Mouse (Mus musculus): ENCODE measurements around the gene Rangrf. TPM values are rescaled to one million over a fixed set of nuclear protein-coding genes. Genes with fewer than 3 reads are reported as not detected.
A peak's percentile ranks its signal among the peaks of the same experiment; 100 is the strongest.
"Not testable (repeated sequence)": the region's sequence is repeated elsewhere in the genome, so short reads cannot be mapped to it uniquely, and the experiment has no call there.

The Rangrf gene
- total and polyA plus RNA-seq, 2 experiments from 2014 or later: 21.7 to 23.7 TPM

- ATAC-seq (peak; percentile 99), DNase-seq (peak; percentile 92)
- Histone ChIP-seq H3K4me2 (ENCODE audit: low read depth) (peak within 1 kb of the TSS; percentile 92), H3K9ac (peak within 1 kb of the TSS; percentile 64), H3K27me3 (ENCODE audit: insufficient read depth, low read length) (no peaks in the 10 kb centered on the region), H3K4me1 (ENCODE audit: insufficient read depth) (no peaks in the 10 kb centered on the region; the same call in 1 of the 2 replicates), H3K9me3 (ENCODE audit: low read length) (no peaks in the 10 kb centered on the region), H3K4me3 (ENCODE audit: low read depth, low read length) (peak within 1 kb of the TSS; percentile 67), H3K27ac (ENCODE audit: low read depth, low read length) (no peak within 1 kb of the TSS), H3K36me3 (ENCODE audit: insufficient read depth) (no peaks in the 10 kb centered on the region)
- WGBS: 1% methylated on average over 50 of the region's 50 CpGs
- TF ChIP-seq CTCF (IDR thresholded peaks at IDR 0.05; ENCODE audit: low read depth): peak; percentile 41; the same call in 1 of the 2 replicates
These were observed 7.4 kb downstream of the Rangrf start, which contains the start of gene Slc25a35 for GRCm38 (mm10) chr11:68967337-68968282. Gene Slc25a35, plus strand, starts transcription at chr11:68968131.

GRCm38 (mm10) chr11:68966554-68966953 lies 8.4 kb downstream of the Rangrf start:
- no peak for ATAC-seq
- 26% methylated on average over 1 of the region's 1 CpGs for WGBS
- no peak overlapping the region for H3K4me2 ChIP-seq (ENCODE audit: low read depth)

GRCm38 (mm10) chr11:68965845-68966244 lies 9.1 kb downstream of the Rangrf start:
- DNase-seq (peak; percentile 75), ATAC-seq (no peak)
- Histone ChIP-seq H3K27ac (ENCODE audit: low read depth, low read length) (no peak overlapping the region), H3K4me1 (ENCODE audit: insufficient read depth) (no peaks in the 10 kb centered on the region; the same call in 1 of the 2 replicates), H3K4me2 (ENCODE audit: low read depth) (no peak overlapping the region), H3K27me3 (ENCODE audit: insufficient read depth, low read length) (no peaks in the 10 kb centered on the region), H3K36me3 (ENCODE audit: insufficient read depth) (no peaks in the 10 kb centered on the region), H3K9me3 (ENCODE audit: low read length) (no peaks in the 10 kb centered on the region), H3K4me3 (ENCODE audit: low read depth, low read length) (no peak overlapping the region), H3K9ac (no peak overlapping the region)
- WGBS: 22% methylated on average over 3 of the region's 3 CpGs
- TF ChIP-seq CTCF (IDR thresholded peaks at IDR 0.05; ENCODE audit: low read depth): peak; percentile 64

More at GRCm38 (mm10) chr11:68966554-68966953, 8.4 kb downstream of the Rangrf start:
- no peak for TF ChIP-seq CTCF (IDR thresholded peaks at IDR 0.05; ENCODE audit: low read depth)
- Histone ChIP-seq H3K27ac (ENCODE audit: low read depth, low read length) (no peak overlapping the region), H3K4me1 (ENCODE audit: insufficient read depth) (no peaks in the 10 kb centered on the region; the same call in 1 of the 2 replicates), H3K9me3 (ENCODE audit: low read length) (no peaks in the 10 kb centered on the region), H3K36me3 (ENCODE audit: insufficient read depth) (no peaks in the 10 kb centered on the region), H3K27me3 (ENCODE audit: insufficient read depth, low read length) (no peaks in the 10 kb centered on the region), H3K4me3 (ENCODE audit: low read depth, low read length) (no peak overlapping the region), H3K9ac (no peak overlapping the region)
- DNase-seq: no peak

GRCm38 (mm10) chr11:68965050-68965449 lies 9.9 kb downstream of the Rangrf start:
- no peak for TF ChIP-seq CTCF (IDR thresholded peaks at IDR 0.05; ENCODE audit: low read depth)
- Histone ChIP-seq H3K27ac (ENCODE audit: low read depth, low read length) (no peak overlapping the region), H3K36me3 (ENCODE audit: insufficient read depth) (no peaks in the 10 kb centered on the region), H3K9me3 (ENCODE audit: low read length) (no peaks in the 10 kb centered on the region), H3K4me1 (ENCODE audit: insufficient read depth) (no peaks in the 10 kb centered on the region; the same call in 1 of the 2 replicates), H3K9ac (no peak overlapping the region), H3K27me3 (ENCODE audit: insufficient read depth, low read length) (no peaks in the 10 kb centered on the region), H3K4me2 (ENCODE audit: low read depth) (no peak overlapping the region), H3K4me3 (ENCODE audit: low read depth, low read length) (no peak overlapping the region)
- ATAC-seq (no peak), DNase-seq (no peak)

- no peaks in the 10 kb centered on the region for H3K9me3 ChIP-seq (ENCODE audit: low read length)
- no peaks in the 10 kb centered on the region; the same call in 1 of the 2 replicates for H3K4me1 ChIP-seq (ENCODE audit: insufficient read depth)
- ATAC-seq (no peak), DNase-seq (no peak)
- no peaks in the 10 kb centered on the region for H3K36me3 ChIP-seq (ENCODE audit: insufficient read depth)
- H3K4me2 ChIP-seq (ENCODE audit: low read depth): no peak overlapping the region
- H3K9ac ChIP-seq: no peak overlapping the region
- 87% methylated on average over 2 of the region's 2 CpGs for WGBS
- no peak overlapping the region for H3K4me3 ChIP-seq (ENCODE audit: low read depth, low read length)
- no peak overlapping the region for H3K27ac ChIP-seq (ENCODE audit: low read depth, low read length)
- TF ChIP-seq CTCF (IDR thresholded peaks at IDR 0.05; ENCODE audit: low read depth): no peak
- H3K27me3 ChIP-seq (ENCODE audit: insufficient read depth, low read length): no peaks in the 10 kb centered on the region
These were observed 11.6 kb downstream of the Rangrf start for GRCm38 (mm10) chr11:68963405-68963804.

GRCm38 (mm10) chr11:68962159-68962558 lies 12.8 kb downstream of the Rangrf start:
- H3K4me1 ChIP-seq (ENCODE audit: insufficient read depth); H3K27me3 ChIP-seq (ENCODE audit: insufficient read depth, low read length); H3K9me3 ChIP-seq (ENCODE audit: low read length); ATAC-seq; H3K4me2 ChIP-seq (ENCODE audit: low read depth); H3K27ac ChIP-seq (ENCODE audit: low read depth, low read length); H3K9ac ChIP-seq; DNase-seq; H3K4me3 ChIP-seq (ENCODE audit: low read depth, low read length); H3K36me3 ChIP-seq (ENCODE audit: insufficient read depth): not testable (repeated sequence)
- 21% methylated on average over 11 of the region's 11 CpGs for whole genome bisulfite sequencing

GRCm38 (mm10) chr11:68961596-68961995 lies 13.4 kb downstream of the Rangrf start:
- H3K27me3 ChIP-seq (ENCODE audit: insufficient read depth, low read length): no peaks in the 10 kb centered on the region
- no peaks in the 10 kb centered on the region for H3K9me3 ChIP-seq (ENCODE audit: low read length)
- H3K9ac ChIP-seq: no peak overlapping the region
- H3K4me2 ChIP-seq (ENCODE audit: low read depth): no peak overlapping the region
- ATAC-seq (no peak), DNase-seq (no peak)
- no peaks in the 10 kb centered on the region for H3K4me1 ChIP-seq (ENCODE audit: insufficient read depth)
- no peak overlapping the region for H3K27ac ChIP-seq (ENCODE audit: low read depth, low read length)
- no peak for TF ChIP-seq CTCF (IDR thresholded peaks at IDR 0.05; ENCODE audit: low read depth)
- WGBS: 69% methylated on average over 3 of the region's 3 CpGs
- no peaks in the 10 kb centered on the region for H3K36me3 ChIP-seq (ENCODE audit: insufficient read depth)
- no peak overlapping the region for H3K4me3 ChIP-seq (ENCODE audit: low read depth, low read length)

Data from forebrain, postnatal 0 days (tissue).